Mouse (Mus musculus) brain, embryonic 14.5 days (tissue): ENCODE measurements around the gene Sh3bp5. TPM values are rescaled to one million over a fixed set of nuclear protein-coding genes. Genes with fewer than 3 reads are reported as not detected.

Experiments
- DNase-seq: peaks from one replicate; pipeline ENCODE4 v3.0.0-alpha.2; 2011; ENCODE audit warnings: low read depth
- CTCF ChIP-seq: fragments of 200-500 bp; IDR thresholded peaks from 2 replicates; pipeline ENCODE4 v1.5.1; 2012; ENCODE audit warnings: inconsistent platforms, mild to moderate bottlenecking, moderate library complexity, borderline replicate concordance; ENCODE audit not compliant: insufficient read depth, insufficient read length; ENCODE audit errors: extremely low read depth
- POLR2A ChIP-seq: fragments of 200-500 bp; IDR thresholded peaks from 2 replicates; pipeline ENCODE4 v1.6.1; 2012; ENCODE audit warnings: mild to moderate bottlenecking, inconsistent platforms, borderline replicate concordance; ENCODE audit not compliant: poor library complexity, insufficient read depth, insufficient read length, severe bottlenecking; ENCODE audit errors: extremely low read depth
- polyA plus RNA-seq: library from polyadenylated mRNA; depleted of rRNA; stranded (reverse); fragments of >200 nt; gene quantifications from 2 replicates; pipeline ENCODE4 v1.2.3, GENCODE M21; 2012

Sh3bp5 gene
- polyA plus RNA-seq, 1 experiment = 167 TPM

DNA sequence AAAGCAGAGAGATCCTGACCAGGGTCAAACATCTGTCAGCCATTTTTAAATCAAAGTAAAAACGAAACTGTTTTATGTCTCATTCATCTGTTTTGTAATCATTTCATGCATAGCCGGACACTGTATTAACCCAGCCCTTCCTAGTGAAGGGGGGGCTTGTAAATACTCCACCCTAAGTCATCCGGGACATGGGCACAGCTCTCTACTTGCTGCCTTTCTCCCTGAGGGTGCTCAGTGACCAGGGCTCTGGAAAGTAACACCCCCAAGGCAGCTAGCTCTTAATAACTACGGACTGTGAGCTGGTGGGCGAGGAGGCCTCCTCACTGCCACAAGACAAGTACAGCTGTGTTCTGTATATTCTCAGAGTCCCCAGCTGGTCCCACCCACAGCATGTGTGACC lies 13.1 kb upstream of the Sh3bp5 start:
- DNase-seq = no peak
- no peak for TF ChIP-seq POLR2A
- no peak for TF ChIP-seq CTCF

DNA sequence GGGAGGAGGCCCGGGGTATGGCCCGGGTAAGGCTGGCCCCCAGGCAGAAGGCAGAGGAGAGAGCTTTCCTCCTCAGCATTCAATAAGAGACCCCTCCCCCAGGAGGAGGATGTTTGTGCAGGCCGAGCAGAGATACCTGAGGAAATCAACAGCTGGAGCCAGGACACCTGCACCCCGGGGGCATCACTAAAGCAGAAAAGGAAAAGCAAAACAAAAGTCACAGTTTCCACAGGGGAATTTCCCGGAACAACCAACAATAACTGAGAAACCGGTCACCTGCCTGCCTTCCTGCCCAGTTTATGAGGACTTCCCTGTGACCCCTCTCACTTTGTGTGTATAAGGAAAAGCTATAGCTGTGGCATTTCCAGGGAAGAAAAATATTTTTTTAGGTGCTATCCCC lies 7.7 kb upstream of the Sh3bp5 start:
- DNase-seq = no peak
- TF ChIP-seq POLR2A = no peak

DNA sequence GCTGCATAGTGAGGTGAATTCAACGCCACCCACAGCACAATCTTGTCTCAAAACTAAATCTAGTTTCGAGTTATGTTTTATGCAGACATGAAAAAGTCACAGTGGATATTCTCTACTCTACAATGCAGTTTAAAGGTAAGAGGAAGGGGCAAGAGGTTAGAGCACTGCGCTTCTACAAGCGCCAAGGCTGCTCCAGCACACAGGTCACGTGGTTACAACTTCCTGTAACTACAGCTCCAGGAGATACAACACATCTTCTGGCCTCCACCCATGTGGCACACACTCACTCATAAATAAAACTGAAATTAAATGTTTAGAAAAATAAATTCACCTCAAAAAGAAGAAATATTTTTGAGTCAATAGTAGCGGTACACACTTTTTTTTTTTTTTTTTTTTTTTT lies 4.8 kb upstream of the Sh3bp5 start:
- DNase-seq = no peak
- TF ChIP-seq CTCF = no peak
- no peak for TF ChIP-seq POLR2A

DNA sequence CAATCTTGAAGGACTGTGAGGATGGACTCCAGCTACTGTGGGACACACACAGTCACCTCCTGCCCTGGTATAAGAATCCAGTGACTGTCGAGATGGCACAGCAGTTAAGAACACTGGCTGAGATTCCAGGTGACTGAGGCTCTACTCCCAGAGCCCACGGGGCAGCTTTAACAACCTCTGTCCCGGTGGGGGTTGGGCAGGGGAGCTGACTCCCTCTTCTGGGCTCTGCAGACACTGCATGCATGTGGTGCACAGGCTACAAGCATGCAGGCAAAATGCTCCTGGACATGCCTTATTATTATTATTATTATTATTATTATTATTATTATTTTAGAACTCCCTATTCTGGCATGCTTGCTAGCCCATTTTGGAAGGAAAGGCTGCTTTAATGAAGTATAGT lies 4.4 kb upstream of the Sh3bp5 start:
- no peak for DNase-seq
- no peak for TF ChIP-seq POLR2A
- TF ChIP-seq CTCF = peak; percentile 10; the same call in 1 of the 2 replicates

DNA sequence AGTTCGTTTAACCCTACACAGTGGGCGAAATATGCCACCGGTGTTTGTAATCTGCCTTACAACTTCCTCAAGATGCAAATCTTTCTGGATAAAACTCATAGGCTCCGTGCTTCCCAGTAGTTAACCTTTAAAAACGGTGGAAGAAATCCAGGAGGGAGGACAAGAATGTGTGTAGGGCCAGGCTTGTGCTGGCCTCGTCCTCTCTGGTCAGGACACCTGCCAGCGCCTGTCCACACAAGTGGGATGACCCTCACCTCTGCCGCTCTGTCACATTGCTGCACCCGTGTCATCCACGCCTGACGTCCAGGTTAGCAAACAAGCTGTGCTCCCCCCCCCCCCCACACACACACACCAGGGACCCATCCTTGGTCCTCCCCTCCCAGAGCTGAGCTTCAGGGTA lies 3.4 kb upstream of the Sh3bp5 start:
- no peak for DNase-seq
- TF ChIP-seq CTCF = no peak
- TF ChIP-seq POLR2A = no peak

DNA sequence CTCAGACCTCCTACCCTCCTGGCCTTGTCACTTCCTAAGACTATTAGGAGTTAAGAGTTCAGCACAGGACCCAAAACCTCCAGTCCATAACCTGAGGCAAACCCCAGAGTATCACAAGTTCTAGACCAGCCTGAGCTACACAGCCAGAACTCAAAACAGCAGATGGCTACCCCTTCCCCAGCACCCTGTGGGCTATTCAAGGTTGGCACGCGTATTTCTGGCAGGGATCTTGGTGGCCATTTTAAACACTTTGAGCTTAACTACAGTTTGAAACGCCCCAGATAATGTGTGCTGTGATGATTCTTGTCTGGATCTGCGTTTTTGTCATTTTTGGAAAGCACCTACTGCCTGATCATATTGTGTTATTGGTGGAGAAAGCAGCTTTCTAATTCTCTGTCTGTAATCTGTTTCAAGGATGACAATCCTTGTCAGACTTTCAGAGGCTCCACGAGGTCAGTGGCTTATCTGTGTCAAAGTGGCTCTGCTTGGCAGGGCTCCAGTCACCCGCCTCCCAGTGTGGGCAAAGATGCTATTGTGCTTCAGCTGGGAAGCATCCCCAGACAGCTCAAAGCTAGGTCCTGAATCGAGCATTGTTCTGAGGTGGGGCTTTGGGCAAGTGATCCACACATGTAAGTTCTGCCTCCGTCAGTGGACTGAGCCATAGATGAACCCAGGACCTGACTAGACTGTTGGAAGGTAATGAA lies 2.1 kb upstream of the Sh3bp5 start:
- TF ChIP-seq POLR2A = no peak
- TF ChIP-seq CTCF = no peak
- DNase-seq = no peak

DNA sequence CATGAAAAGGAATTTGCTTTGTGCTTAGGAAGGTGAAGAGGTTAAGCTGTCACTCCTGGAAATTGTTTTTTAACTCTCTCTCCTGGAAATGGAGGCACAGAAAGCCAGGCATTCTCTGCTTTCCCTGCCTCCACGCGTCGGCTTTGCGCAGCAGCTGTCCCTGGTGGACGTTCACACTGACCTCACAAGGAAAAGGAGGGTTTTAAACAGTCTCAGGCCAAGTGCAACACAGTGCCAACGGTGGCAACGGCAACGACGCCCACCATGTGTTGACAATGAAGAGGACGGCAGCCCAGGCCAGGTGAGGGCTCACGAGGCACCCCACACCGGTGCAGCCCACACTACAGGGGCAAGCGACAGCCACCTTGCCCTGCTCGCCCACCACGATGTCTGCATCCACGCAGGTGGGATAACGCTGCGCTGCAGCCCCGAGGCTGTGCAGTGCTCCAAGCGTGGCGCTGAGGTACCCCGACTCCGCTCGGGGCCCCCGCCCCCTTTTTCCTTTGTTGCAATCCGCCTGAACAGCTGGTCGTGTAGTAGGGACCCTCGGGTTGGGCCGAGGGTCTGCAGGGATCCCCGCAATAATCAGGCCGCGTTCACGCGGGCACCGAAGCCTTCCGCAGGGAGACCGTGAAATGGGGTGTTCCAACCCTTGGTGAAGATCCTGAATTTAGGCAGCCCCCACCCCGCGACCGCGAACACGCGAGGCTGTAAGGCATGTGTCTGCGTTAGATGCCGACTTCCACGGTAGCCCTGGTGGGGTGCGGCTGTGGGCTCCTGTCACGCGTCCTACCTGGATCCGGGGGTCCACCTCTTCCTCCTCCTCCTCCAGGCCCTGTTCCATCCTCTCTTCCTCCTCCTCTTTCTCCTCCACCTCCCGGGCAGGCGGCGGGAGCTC lies 611 bp downstream of the Sh3bp5 start:
- DNase-seq = peak; percentile 67
- TF ChIP-seq POLR2A (no peak), CTCF (0 out of 2 replicates have a peak, but pooled peaks have one; percentile 0)

DNA sequence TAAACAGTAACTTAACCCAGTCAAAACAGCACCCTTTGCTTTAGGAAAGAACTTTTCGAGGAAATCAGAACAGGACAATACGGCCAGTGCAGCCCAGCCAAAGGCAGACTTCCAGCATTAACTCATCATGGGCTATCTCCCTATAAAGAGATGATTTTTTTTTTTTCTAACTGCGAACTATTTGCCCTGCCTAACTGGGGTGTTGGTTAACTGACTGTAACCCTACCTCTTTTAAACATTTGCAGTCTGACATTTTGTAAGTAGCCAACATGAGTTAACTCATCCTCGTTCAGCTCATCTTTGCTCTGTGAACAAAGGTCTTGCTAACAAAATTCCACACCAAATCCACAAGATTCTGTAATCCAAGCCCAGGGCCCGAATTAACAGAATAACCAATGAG lies 1.5 kb downstream of the Sh3bp5 start:
- peak; percentile 28 for DNase-seq
- no peak for TF ChIP-seq POLR2A
- no peak for TF ChIP-seq CTCF

DNA sequence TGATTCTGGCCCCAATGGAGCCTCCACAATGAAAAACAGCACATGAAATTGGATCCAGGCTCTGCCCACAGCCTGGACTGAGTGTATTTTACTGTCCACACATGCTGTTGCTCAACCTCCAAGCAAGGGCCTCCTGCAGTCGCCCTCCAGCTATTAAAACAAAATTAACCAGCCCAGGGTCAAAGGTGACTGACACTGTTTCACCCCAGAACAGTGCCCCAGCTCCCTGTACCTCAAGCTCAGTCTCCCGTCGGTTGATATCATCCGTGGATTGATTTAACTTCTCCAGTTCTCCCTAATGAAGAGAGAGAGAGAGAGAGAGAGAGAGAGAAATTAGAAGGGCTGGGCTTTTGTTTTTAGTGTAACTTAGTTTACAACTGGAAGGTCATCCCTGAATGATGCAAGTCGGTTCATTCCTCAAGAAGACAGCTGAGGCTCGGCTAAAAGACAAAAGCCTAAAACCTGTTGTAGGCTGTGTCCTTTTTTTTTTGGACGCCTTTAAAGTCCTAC lies 2.0 kb downstream of the Sh3bp5 start:
- no peak for TF ChIP-seq CTCF
- no peak for TF ChIP-seq POLR2A

DNA sequence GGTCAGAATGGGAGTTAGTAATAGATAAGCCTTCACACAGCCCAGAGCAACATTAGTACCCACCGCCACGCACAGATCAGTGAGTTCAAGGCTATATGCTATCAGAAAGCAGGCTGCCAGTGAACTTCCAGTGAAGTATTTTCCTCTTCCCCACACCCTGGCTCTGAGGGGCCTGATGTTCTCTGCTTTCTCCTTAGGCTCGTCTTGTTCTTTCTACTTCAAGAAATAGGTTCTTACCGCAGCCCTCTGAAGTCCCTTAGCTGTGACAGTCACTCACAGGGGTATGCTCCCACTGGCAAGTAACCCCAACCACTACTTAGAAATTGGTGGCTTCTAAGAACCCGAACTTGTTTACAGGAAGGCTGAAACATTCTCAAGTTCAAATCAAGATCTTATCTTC lies 2.8 kb downstream of the Sh3bp5 start:
- no peak for TF ChIP-seq POLR2A
- TF ChIP-seq CTCF = no peak

More for the DNA sequence above, 2.0 kb downstream of the Sh3bp5 start:
- DNase-seq = no peak

DNA sequence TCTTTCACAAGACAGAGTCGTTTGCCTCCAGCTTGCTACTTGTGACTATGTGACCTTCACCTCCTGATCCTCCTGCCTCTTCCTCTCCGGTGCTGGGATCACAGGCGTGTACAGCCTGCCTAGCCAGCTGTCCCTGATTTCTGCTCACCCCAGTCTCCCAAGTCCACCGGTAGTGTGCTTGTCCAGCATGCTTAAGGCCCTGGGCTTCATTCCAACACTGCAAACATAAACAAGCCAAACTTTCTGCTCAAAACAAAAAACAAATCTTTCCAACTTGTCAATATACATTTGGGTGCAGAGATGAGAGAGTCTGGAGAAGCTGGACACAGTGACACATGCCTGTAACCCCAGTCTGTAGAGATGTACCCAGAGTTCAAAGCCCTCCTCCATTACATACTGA lies 3.5 kb downstream of the Sh3bp5 start:
- no peak for TF ChIP-seq POLR2A
- no peak for TF ChIP-seq CTCF
- DNase-seq = no peak

More for the DNA sequence above, 2.8 kb downstream of the Sh3bp5 start:
- DNase-seq = no peak
